Mouse (Mus musculus) megakaryocyte, embryonic 14.5 days (primary cell): Measurements from ENCODE around the gene Tgfa. TPM values are rescaled to one million over a fixed set of nuclear protein-coding genes. Genes with fewer than 3 reads are reported as not detected.

Experiments used
- H3K27me3 ChIP-seq: replicated peaks from 2 replicates; pipeline ENCODE3; 2012; ENCODE audit warnings: inconsistent platforms
- H3K36me3 ChIP-seq: replicated peaks from 2 replicates; pipeline ENCODE3; 2012; ENCODE audit warnings: low read length, inconsistent platforms, mixed read lengths
- H3K4me1 ChIP-seq: 2 replicates; pipeline ENCODE4 v1.6.1; 2012; ENCODE audit warnings: inconsistent platforms
- H3K4me3 ChIP-seq: replicated peaks from 2 replicates; pipeline ENCODE3; 2012; ENCODE audit warnings: moderate library complexity, mild to moderate bottlenecking, inconsistent platforms
- H3K9me3 ChIP-seq: 2 replicates; pipeline ENCODE4 v1.6.1; 2012; ENCODE audit warnings: inconsistent platforms
- FLI1 ChIP-seq: IDR thresholded peaks from 2 replicates; pipeline ENCODE4 v1.6.1; 2012; ENCODE audit warnings: low read length, inconsistent platforms, mixed read lengths
- GATA1 ChIP-seq: IDR thresholded peaks from 3 replicates; pipeline ENCODE4 v1.6.1; 2012; ENCODE audit warnings: mixed read lengths, low read length, inconsistent platforms, borderline replicate concordance
- polyA plus RNA-seq: library from polyadenylated mRNA; stranded (reverse); fragments of >175 nt; gene quantifications from 2 replicates; pipeline ENCODE4 v1.2.3, GENCODE M21; 2012; ENCODE audit warnings: low replicate concordance; ENCODE audit not compliant: insufficient read depth

Tgfa gene
- polyA plus RNA-seq, 1 experiment: not detected

- TF ChIP-seq FLI1 (no peak), GATA1 (no peak)
- Histone ChIP-seq H3K9me3 (peaks cover 17% of the 10 kb centered on the region), H3K36me3 (no peaks in the 10 kb centered on the region), H3K4me1 (peaks cover 7% of the 10 kb centered on the region; the same call in 1 of the 2 replicates), H3K27me3 (peaks cover 7% of the 10 kb centered on the region), H3K4me3 (no peak overlapping the region)
These were observed 81.8 kb downstream of the Tgfa start for GRCm38 (mm10) chr6:86276816-86277215.

DNA sequence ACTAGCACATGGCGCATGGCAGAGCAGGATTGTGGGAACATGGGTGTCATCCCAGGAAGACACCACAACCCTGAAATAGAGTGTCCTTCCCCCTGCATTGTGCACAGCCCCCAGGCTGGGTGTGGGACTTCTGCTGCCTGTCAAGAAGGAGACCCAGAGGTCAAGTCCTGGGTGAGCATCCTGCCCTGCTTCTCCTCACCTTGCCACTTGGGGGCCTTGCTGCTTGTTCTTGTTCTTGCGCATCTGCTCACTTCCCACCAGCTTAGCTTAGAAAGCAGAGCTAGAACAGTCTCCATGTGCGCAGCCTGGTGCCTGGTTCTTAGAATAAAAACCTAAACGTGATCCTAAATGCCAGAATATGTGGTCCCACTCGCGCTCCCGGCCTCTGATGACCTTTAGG lies 82.6 kb downstream of the Tgfa start:
- Histone ChIP-seq H3K4me1 (peaks cover 11% of the 10 kb centered on the region; the same call in 1 of the 2 replicates), H3K9me3 (peaks cover 17% of the 10 kb centered on the region), H3K27me3 (peaks cover 5% of the 10 kb centered on the region), H3K4me3 (no peak overlapping the region), H3K36me3 (no peaks in the 10 kb centered on the region)
- no peak for TF ChIP-seq FLI1
- TF ChIP-seq GATA1: no peak

DNA sequence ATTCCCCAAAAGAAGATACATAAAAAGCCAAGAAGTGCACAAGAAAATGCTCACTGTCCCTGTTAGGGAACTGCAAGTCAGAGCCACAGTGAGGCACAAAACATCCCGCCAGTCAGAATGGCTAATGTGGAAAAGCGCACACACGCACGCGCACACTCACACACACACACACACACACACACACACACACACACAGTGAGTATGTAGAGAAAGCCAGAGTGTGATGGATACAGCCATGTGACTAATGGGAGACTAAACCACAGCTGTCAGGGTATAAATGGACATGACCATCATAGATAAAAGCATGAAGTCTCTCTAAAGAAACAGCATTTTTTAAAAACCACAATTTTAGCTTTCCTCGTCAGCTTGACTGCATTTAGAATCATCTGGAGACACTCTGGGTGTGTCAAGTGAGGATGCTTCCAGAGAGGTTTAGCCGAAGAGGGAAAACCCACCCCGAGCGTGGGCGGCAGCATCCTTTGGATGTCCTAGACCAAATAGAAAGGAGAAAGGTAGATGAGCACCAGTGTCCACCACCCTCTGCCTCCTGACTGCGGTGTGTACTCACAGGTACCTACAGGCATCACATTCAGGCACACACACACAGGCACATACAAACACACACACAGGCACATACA lies 86.7 kb downstream of the Tgfa start:
- Histone ChIP-seq H3K4me3 (peak overlapping the region; percentile 42), H3K9me3 (0 out of 2 replicates have a peak, but pooled peaks cover 2% of the 10 kb centered on the region), H3K27me3 (peaks cover 11% of the 10 kb centered on the region), H3K4me1 (peaks cover 11% of the 10 kb centered on the region; the same call in 1 of the 2 replicates), H3K36me3 (no peaks in the 10 kb centered on the region)
- TF ChIP-seq FLI1 (no peak), GATA1 (no peak)

GRCm38 (mm10) chr6:86293301-86293700 lies 98.3 kb downstream of the Tgfa start:
- Histone ChIP-seq H3K4me3 (no peak overlapping the region), H3K9me3 (peaks cover 7% of the 10 kb centered on the region; the same call in 1 of the 2 replicates), H3K27me3 (peaks cover 3% of the 10 kb centered on the region), H3K36me3 (no peaks in the 10 kb centered on the region), H3K4me1 (no peaks in the 10 kb centered on the region)
- TF ChIP-seq FLI1 (no peak), GATA1 (no peak)

DNA sequence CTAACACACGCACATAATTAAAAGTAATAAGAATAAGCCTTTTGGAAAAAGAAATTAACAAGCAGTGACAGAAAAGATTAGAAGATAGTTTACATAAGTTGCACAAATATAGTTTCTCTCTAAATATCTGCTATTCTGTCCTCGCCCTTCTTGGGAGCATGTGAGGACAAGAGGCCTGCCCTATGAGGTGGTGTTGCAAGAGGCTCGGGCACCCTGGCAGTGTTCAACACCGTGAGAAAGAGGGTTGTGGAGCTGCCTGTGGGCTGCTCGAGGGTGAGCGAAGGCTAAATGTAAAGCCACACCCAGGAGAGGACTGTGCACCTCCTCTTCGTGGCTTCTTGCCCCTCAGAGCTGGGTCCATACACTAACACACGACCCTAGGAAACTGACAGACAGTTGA lies 100.4 kb downstream of the Tgfa start:
- Histone ChIP-seq H3K4me3 (no peak overlapping the region), H3K9me3 (peaks cover 14% of the 10 kb centered on the region), H3K36me3 (no peaks in the 10 kb centered on the region), H3K4me1 (no peaks in the 10 kb centered on the region), H3K27me3 (peaks cover 3% of the 10 kb centered on the region)
- TF ChIP-seq GATA1 (no peak), FLI1 (no peak)

DNA sequence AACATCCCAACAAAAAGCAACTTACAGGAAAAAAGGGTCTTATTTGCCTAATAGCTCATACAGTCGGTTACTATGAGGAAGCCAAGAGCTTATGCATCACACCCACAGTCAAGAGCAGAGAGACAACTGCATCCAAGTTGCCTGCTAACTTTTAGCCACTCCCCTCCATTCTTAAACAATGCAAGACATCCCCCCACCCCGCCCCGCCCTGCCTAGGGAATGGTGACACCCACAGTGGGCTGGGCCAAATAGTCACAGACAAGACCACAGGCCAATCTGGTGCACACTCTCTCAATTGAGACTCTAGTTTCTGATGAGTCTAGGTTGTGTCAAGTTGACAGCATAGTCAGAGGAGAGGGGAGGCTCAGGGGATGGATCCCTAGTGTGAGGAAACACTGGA lies 101.1 kb downstream of the Tgfa start:
- TF ChIP-seq FLI1 (no peak), GATA1 (no peak)
- Histone ChIP-seq H3K4me1 (no peaks in the 10 kb centered on the region), H3K27me3 (peaks cover 3% of the 10 kb centered on the region)

GRCm38 (mm10) chr6:86296938-86297337 lies 101.9 kb downstream of the Tgfa start:
- Histone ChIP-seq H3K36me3 (no peaks in the 10 kb centered on the region), H3K4me3 (no peak overlapping the region), H3K4me1 (no peaks in the 10 kb centered on the region), H3K27me3 (peaks cover 3% of the 10 kb centered on the region), H3K9me3 (peaks cover 13% of the 10 kb centered on the region)
- TF ChIP-seq GATA1 (no peak), FLI1 (no peak)

More for the DNA sequence above, 101.1 kb downstream of the Tgfa start:
- Histone ChIP-seq H3K36me3 (no peaks in the 10 kb centered on the region), H3K4me3 (no peak overlapping the region), H3K9me3 (peaks cover 13% of the 10 kb centered on the region)

- Histone ChIP-seq H3K4me1 (no peaks in the 10 kb centered on the region), H3K9me3 (peaks cover 13% of the 10 kb centered on the region), H3K36me3 (no peaks in the 10 kb centered on the region), H3K4me3 (no peak overlapping the region), H3K27me3 (peaks cover 13% of the 10 kb centered on the region)
- TF ChIP-seq GATA1: no peak
- no peak for TF ChIP-seq FLI1
These were observed 103.9 kb downstream of the Tgfa start for GRCm38 (mm10) chr6:86298961-86299360.

DNA sequence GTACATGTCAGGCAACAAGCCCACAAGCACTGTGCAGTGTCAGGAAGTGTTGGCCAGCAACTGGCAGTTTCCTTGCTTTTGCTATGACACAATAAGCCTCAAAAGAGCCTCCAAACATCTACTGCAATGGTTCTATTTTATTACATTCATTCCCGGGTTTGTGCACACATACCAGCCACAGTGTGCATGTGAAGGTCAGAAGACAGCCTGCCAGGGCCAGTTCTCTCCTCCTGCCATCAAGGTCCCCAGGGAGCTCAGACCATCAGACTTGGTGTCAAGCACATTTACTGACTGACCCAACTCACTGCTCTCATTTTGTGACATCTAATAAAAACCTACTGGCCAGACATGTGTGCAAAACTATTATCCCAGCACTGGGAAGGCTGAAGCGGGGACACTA lies 104.4 kb downstream of the Tgfa start:
- Histone ChIP-seq H3K9me3 (peaks cover 13% of the 10 kb centered on the region), H3K27me3 (peaks cover 13% of the 10 kb centered on the region), H3K4me3 (no peak overlapping the region), H3K4me1 (no peaks in the 10 kb centered on the region), H3K36me3 (no peaks in the 10 kb centered on the region)
- TF ChIP-seq FLI1: no peak
- TF ChIP-seq GATA1: no peak

GRCm38 (mm10) chr6:86305680-86306079 lies 110.7 kb downstream of the Tgfa start:
- H3K9me3 ChIP-seq: no peaks in the 10 kb centered on the region
- H3K4me3 ChIP-seq: no peak overlapping the region
- H3K27me3 ChIP-seq: peaks cover 19% of the 10 kb centered on the region
- TF ChIP-seq FLI1 (no peak), GATA1 (no peak)
- H3K36me3 ChIP-seq: no peaks in the 10 kb centered on the region
- no peaks in the 10 kb centered on the region for H3K4me1 ChIP-seq

GRCm38 (mm10) chr6:86314011-86314410 lies 119.0 kb downstream of the Tgfa start:
- H3K36me3 ChIP-seq: no peaks in the 10 kb centered on the region
- H3K4me3 ChIP-seq: no peak overlapping the region
- peaks cover 2% of the 10 kb centered on the region for H3K27me3 ChIP-seq
- H3K4me1 ChIP-seq: no peaks in the 10 kb centered on the region
- TF ChIP-seq GATA1: no peak
- TF ChIP-seq FLI1: no peak
- H3K9me3 ChIP-seq: no peaks in the 10 kb centered on the region
